Mouse (Mus musculus) liver, embryonic 11.5 days (tissue): Measurements from ENCODE around the gene Ahdc1. TPM values are rescaled to one million over a fixed set of nuclear protein-coding genes. Genes with fewer than 3 reads are reported as not detected.

ENCODE experiments used
- ATAC-seq: fragments of 200-750 bp; cut with Nextera tagmentation; replicated peaks from 2 replicates; pipeline ENCODE4 v1.8.0; 2017; ENCODE audit warnings: moderate number of reproducible peaks, mild to moderate bottlenecking, moderate TSS enrichment, moderate library complexity; ENCODE audit not compliant: low FRiP score
- DNase-seq: peaks from one replicate; pipeline ENCODE4 v3.0.0-alpha.2; 2017; ENCODE audit warnings: low spot score
- H3K27ac ChIP-seq: fragments of 300-500 bp; sonication (generic); 2 replicates; pipeline ENCODE4 v1.5.1; 2014; ENCODE audit warnings: mild to moderate bottlenecking, low read depth, low read length, control low read depth
- H3K27me3 ChIP-seq: fragments of 300-500 bp; sonication (generic); replicated peaks from 2 replicates; pipeline ENCODE4 v1.6.1; 2014; ENCODE audit warnings: low read length, mixed read lengths; ENCODE audit not compliant: control insufficient read depth, insufficient read depth
- H3K36me3 ChIP-seq: fragments of 300-500 bp; sonication (generic); 2 replicates; pipeline ENCODE4 v1.6.1; 2014; ENCODE audit warnings: mild to moderate bottlenecking, low read length, moderate library complexity, mixed read lengths; ENCODE audit not compliant: control insufficient read depth, insufficient read depth
- H3K4me1 ChIP-seq: fragments of 300-500 bp; sonication (generic); replicated peaks from 2 replicates; pipeline ENCODE4 v1.6.1; 2014; ENCODE audit warnings: low read length, mixed read lengths; ENCODE audit not compliant: control insufficient read depth, insufficient read depth
- H3K4me2 ChIP-seq: fragments of 300-500 bp; sonication (generic); 2 replicates; pipeline ENCODE4 v1.6.1; 2014; ENCODE audit warnings: mild to moderate bottlenecking, control low read depth, moderate library complexity
- H3K4me3 ChIP-seq: fragments of 300-500 bp; sonication (generic); 2 replicates; pipeline ENCODE4 v1.5.1; 2014; ENCODE audit warnings: low read depth, low read length, control low read depth
- H3K9ac ChIP-seq: fragments of 300-500 bp; sonication (generic); 2 replicates; pipeline ENCODE4 v1.6.1; 2014; ENCODE audit warnings: low read depth, low read length, control low read depth
- H3K9me3 ChIP-seq: fragments of 300-500 bp; sonication (generic); 2 replicates; pipeline ENCODE4 v1.6.1; 2016; ENCODE audit warnings: low read length, inconsistent platforms, mixed read lengths; ENCODE audit not compliant: control insufficient read depth
- WGBS: fragments of 180-500 bp; shearing (Covaris S2); extraction: QIAGEN DNeasy Blood & Tissue Kit; methylation state at CpG from one replicate; pipeline ENCODE4 v1.1.7; 2014; 5-methylcytosine and 5-hydroxymethylcytosine counted together
- polyA plus RNA-seq: library from polyadenylated mRNA; unstranded; fragments of >200 nt; fragmentation: Nextera tagmentation; extraction: Ambion mirVana; gene quantifications from 2 replicates; pipeline ENCODE4 v1.2.1, GENCODE M21; 2014

The Ahdc1 gene
- polyA plus RNA-seq, 1 experiment from 2014 or later, result 6.1 TPM

GRCm38 (mm10) chr4:133064791-133065190, 53.7 kb downstream of the Ahdc1 start:
- H3K4me3 ChIP-seq, result no peak overlapping the region
- H3K9me3 ChIP-seq, result no peaks in the 10 kb centered on the region
- ATAC-seq (no peak), DNase-seq (no peak)
- WGBS, result 93% methylated on average over 19 of the region's 19 CpGs
- no peak overlapping the region for H3K27ac ChIP-seq
- H3K27me3 ChIP-seq, result no peaks in the 10 kb centered on the region
- no peak overlapping the region for H3K4me2 ChIP-seq
- H3K4me1 ChIP-seq, result peaks cover 8% of the 10 kb centered on the region
- H3K9ac ChIP-seq, result no peak overlapping the region
- H3K36me3 ChIP-seq, result peaks cover 52% of the 10 kb centered on the region

- Histone ChIP-seq H3K27ac (no peak overlapping the region), H3K9me3 (no peaks in the 10 kb centered on the region), H3K9ac (no peak overlapping the region), H3K36me3 (peaks cover 47% of the 10 kb centered on the region), H3K4me2 (no peak overlapping the region), H3K4me1 (no peaks in the 10 kb centered on the region), H3K27me3 (no peaks in the 10 kb centered on the region), H3K4me3 (no peak overlapping the region)
- no peak for ATAC-seq
- no peak for DNase-seq
- WGBS, result 89% methylated on average over 14 of the region's 14 CpGs
These were observed 54.9 kb downstream of the Ahdc1 start for GRCm38 (mm10) chr4:133065894-133066386.

- ATAC-seq, result no peak
- Histone ChIP-seq H3K27ac (no peak overlapping the region), H3K9ac (no peak overlapping the region), H3K9me3 (no peaks in the 10 kb centered on the region), H3K4me1 (peaks cover 7% of the 10 kb centered on the region), H3K36me3 (peaks cover 23% of the 10 kb centered on the region), H3K4me2 (no peak overlapping the region), H3K27me3 (no peaks in the 10 kb centered on the region), H3K4me3 (no peak overlapping the region)
- no peak for DNase-seq
- 87% methylated on average over 12 of the region's 12 CpGs for WGBS
These were observed 57.5 kb downstream of the Ahdc1 start for GRCm38 (mm10) chr4:133068400-133069138.

GRCm38 (mm10) chr4:133070388-133070787, 59.3 kb downstream of the Ahdc1 start:
- Histone ChIP-seq H3K36me3 (peaks cover 9% of the 10 kb centered on the region), H3K4me1 (peaks cover 26% of the 10 kb centered on the region), H3K9ac (no peak overlapping the region), H3K27me3 (no peaks in the 10 kb centered on the region), H3K4me2 (no peak overlapping the region), H3K27ac (no peak overlapping the region; the same call in 1 of the 2 replicates), H3K9me3 (no peaks in the 10 kb centered on the region), H3K4me3 (no peak overlapping the region)
- WGBS, result 82% methylated on average over 3 of the region's 3 CpGs
- no peak for DNase-seq
- no peak for ATAC-seq

- Histone ChIP-seq H3K27ac (no peak overlapping the region), H3K27me3 (no peaks in the 10 kb centered on the region), H3K9ac (no peak overlapping the region), H3K4me2 (no peak overlapping the region), H3K4me1 (peaks cover 30% of the 10 kb centered on the region), H3K9me3 (no peaks in the 10 kb centered on the region), H3K36me3 (peaks cover 4% of the 10 kb centered on the region; the same call in 1 of the 2 replicates), H3K4me3 (no peak overlapping the region)
- DNase-seq, result no peak
- no peak for ATAC-seq
- 87% methylated on average over 5 of the region's 5 CpGs for WGBS
These were observed 59.8 kb downstream of the Ahdc1 start for GRCm38 (mm10) chr4:133070821-133071372.

DNA sequence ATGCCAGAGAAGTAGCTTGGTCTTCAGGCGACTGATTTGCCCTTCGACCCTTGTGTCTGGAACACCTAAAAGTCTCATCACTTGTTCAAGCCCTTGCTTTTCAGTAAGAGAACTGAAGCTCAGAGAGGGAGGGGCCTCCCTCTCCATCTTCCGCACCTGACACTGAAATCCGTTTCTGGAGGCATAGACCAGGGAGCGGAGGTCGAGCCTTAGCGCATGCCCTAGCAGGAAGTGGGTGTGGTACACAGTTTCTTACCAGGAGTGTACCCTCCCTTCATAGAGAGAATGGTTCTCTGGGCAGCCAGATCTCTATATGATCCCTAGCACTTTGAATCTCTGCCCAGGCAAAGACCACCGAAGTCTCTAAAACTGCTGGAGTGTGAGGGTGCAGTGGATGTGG, 62.1 kb downstream of the Ahdc1 start:
- Histone ChIP-seq H3K36me3 (0 out of 2 replicates have a peak, but pooled peaks cover 2% of the 10 kb centered on the region), H3K4me3 (no peak overlapping the region)
- WGBS, result 54% methylated on average over 8 of the region's 8 CpGs

DNA sequence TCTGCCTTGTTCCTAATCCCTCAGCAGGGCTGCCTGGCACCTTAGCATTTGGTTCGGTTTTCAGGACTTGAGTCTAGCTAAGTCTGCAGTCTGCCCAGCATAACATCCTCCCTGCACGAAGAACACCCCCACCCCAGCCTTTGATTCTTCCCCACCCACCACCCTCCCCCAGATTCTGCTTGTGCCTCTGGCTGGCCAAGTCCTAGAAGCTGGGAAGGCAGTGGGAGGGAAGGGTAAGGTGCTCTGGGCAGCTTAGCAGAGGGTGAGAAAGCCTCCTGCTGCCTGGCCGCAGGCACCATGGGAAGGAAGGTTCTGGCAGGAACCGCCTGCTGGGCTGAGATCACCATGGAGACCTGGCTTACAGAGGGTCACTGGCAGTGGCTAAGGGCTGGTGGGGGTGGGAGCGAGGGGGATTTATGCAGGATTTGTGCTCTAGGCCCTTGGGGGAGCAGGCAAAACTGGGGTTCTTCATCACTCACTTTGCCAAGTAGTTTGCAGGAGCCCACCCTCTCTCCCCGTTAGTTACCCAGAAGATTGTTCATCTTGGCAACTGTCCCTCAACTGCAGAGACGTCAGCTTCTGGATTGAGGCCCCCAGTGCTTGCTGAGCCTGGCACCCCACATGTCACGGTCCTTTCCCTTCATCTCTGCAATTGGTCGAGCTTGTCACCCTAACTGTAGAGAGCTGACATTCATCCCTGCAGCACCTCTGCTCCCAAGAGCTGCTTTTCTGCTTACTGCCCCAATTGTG, 63.2 kb downstream of the Ahdc1 start:
- Histone ChIP-seq H3K4me2 (no peak overlapping the region), H3K4me1 (peaks cover 50% of the 10 kb centered on the region), H3K27ac (peak overlapping the region; percentile 75; the same call in 1 of the 2 replicates), H3K9ac (peak overlapping the region; percentile 36; the same call in 1 of the 2 replicates), H3K36me3 (peaks cover 4% of the 10 kb centered on the region; the same call in 1 of the 2 replicates), H3K9me3 (no peaks in the 10 kb centered on the region), H3K27me3 (no peaks in the 10 kb centered on the region), H3K4me3 (no peak overlapping the region)
- WGBS, result 49% methylated on average over 9 of the region's 9 CpGs
- DNase-seq (no peak), ATAC-seq (no peak)

More for the DNA sequence above, 62.1 kb downstream of the Ahdc1 start:
- DNase-seq, result no peak
- Histone ChIP-seq H3K4me1 (peaks cover 40% of the 10 kb centered on the region), H3K4me2 (no peak overlapping the region), H3K9ac (no peak overlapping the region), H3K9me3 (no peaks in the 10 kb centered on the region), H3K27me3 (no peaks in the 10 kb centered on the region), H3K27ac (no peak overlapping the region)
- no peak for ATAC-seq

- Histone ChIP-seq H3K9me3 (no peaks in the 10 kb centered on the region), H3K9ac (peak overlapping the region; percentile 1), H3K4me1 (peaks cover 58% of the 10 kb centered on the region), H3K27me3 (no peaks in the 10 kb centered on the region), H3K4me2 (peak overlapping the region; percentile 42), H3K4me3 (no peak overlapping the region), H3K27ac (peak overlapping the region; percentile 75), H3K36me3 (peaks cover 4% of the 10 kb centered on the region; the same call in 1 of the 2 replicates)
- no peak for DNase-seq
- 30% methylated on average over 8 of the region's 8 CpGs for WGBS
- ATAC-seq, result peak; percentile 78
These were observed 64.0 kb downstream of the Ahdc1 start for GRCm38 (mm10) chr4:133074894-133075572.
